13 mouse cellular contexts compared by ENCODE assay signal in the genomic region with DNA sequence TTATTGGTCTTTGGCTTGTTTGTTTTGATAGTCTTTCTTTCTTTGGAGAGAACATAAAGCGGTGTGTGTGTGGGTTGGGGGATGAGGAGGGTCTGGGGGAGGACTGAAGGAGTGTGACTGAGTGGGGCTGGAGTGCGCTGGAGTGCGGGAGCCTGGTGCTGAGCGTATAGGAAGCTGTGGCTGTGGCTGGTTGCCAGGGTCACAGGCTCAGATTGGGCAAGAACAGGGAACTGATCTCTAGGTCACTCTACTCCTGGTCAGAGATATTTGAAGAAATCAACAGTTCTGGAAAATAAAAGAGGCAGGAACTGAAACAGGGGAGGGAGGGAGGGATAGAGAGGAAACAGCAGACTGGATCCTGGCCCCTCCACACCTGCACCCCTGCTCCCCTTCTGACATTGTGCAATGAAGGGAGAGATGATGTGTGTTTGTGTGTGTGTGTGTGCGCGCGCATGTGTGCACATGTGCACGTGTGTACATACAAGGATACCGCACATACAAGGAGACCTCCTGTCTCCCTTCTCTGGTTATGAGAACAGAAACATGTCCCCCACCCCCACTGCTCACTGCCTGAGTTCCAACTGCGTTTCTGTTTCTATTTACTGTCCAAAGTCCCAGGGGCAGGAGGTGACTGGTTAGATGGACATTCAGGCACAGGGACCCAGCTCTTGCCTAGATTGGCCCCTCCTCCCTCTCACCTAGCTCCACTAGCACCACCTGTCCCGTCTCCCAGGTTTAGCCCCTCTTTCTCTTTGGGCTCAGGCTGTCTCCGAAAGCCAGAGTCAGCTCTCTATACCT. TPM values are rescaled to one million over a fixed set of nuclear protein-coding genes. Genes with fewer than 3 reads are reported as not detected.
DNase-seq lines count a peak whose midpoint lies in the region; ATAC-seq and TF ChIP-seq lines count a peak whose summit lies in the region.
"Had no signal": no experiment of that assay in that cellular context is flagged by ENCODE, and none has a peak within 500 bp of the region (broad histone marks: within the 10 kb centered on the region; RNA-seq: fewer than 3 reads in every experiment).

Gene Asgr2 (plus strand): TSS at position 659 of the 798 bp plus-strand sequence.

- H3K4me2 ChIP-seq in liver, postnatal 0 days (ENCODE audit: low read depth, low read length), result peak within 1 kb of the TSS; percentile 61
- H3K4me2 ChIP-seq: limb, embryonic 15.5 days; neural tube, embryonic 12.5 days had no signal

- no peaks in the 10 kb centered on the region for H3K9me3 ChIP-seq in liver, postnatal 0 days (ENCODE audit: low read length)
- H3K9me3 ChIP-seq: limb, embryonic 15.5 days; neural tube, embryonic 12.5 days had no signal

- peak within 1 kb of the TSS; percentile 48 for H3K27ac ChIP-seq in brown adipose tissue, adult 24 weeks (replicated peaks; ENCODE audit: low read depth, low read length)
- peak within 1 kb of the TSS; percentile 96 for H3K27ac ChIP-seq in liver, postnatal 0 days (ENCODE audit: low read depth)
- H3K27ac ChIP-seq: heart, adult 2 months; limb, embryonic 15.5 days; neural tube, embryonic 12.5 days had no signal

- ATAC-seq in liver, postnatal 0 days, result peak; percentile 96
- ATAC-seq: intestine, postnatal 0 days had no signal

- no peak within 1 kb of the TSS for H3K4me3 ChIP-seq in brown adipose tissue, adult 24 weeks (ENCODE audit: insufficient read depth, low read depth, low read length)
- peak within 1 kb of the TSS; percentile 20; the same call in 1 of the 2 replicates for H3K4me3 ChIP-seq in liver, postnatal 0 days (ENCODE audit: low read depth, low read length)
- H3K4me3 ChIP-seq: heart, adult 2 months; limb, embryonic 15.5 days; neural tube, embryonic 12.5 days had no signal

- peak; percentile 17 to 19 for DNase-seq in kidney, adult 8-10 months
- DNase-seq in kidney, adult 11 months, result no peak
- DNase-seq in liver, postnatal 0 days, result peak; percentile 78
- peak; percentile 35 for DNase-seq in skeletal muscle tissue, adult 2 months (ENCODE audit: low read depth, low spot score)
- no peak for DNase-seq in thymus, postnatal 14 days
- DNase-seq in testis, postnatal 14 days (ENCODE audit: low spot score), result no peak
- no peak for DNase-seq in frontal cortex, adult 2 months (ENCODE audit: extremely low spot score in 1 of 2, low spot score in 1 of 2)

- TF ChIP-seq CTCF in liver, postnatal 0 days (IDR thresholded peaks at IDR 0.05; ENCODE audit: low read depth), result no peak

- H3K36me3 ChIP-seq in liver, postnatal 0 days (replicated peaks; ENCODE audit: insufficient read depth, low read length), result no peaks in the 10 kb centered on the region
- H3K36me3 ChIP-seq: limb, embryonic 15.5 days; neural tube, embryonic 12.5 days had no signal

- peak within 1 kb of the TSS; percentile 46 for H3K9ac ChIP-seq in liver, postnatal 0 days (replicated peaks)
- H3K9ac ChIP-seq: limb, embryonic 15.5 days; neural tube, embryonic 12.5 days had no signal

- WGBS in liver, postnatal 0 days (ENCODE audit: insufficient replicate concordance), result 39% methylated on average over 12 of the region's 12 CpGs

- TF ChIP-seq EP300 in liver, postnatal 0 days (IDR thresholded peaks at IDR 0.05; ENCODE audit: low read depth), result no peak

- no peaks in the 10 kb centered on the region for H3K4me1 ChIP-seq in brown adipose tissue, adult 24 weeks (ENCODE audit: control insufficient read depth, insufficient read depth, insufficient read length, low read length)
- peaks cover 4% of the 10 kb centered on the region; the same call in 1 of the 2 replicates for H3K4me1 ChIP-seq in liver, postnatal 0 days (ENCODE audit: insufficient read depth)
- H3K4me1 ChIP-seq: limb, embryonic 15.5 days; neural tube, embryonic 12.5 days had no signal

- no peaks in the 10 kb centered on the region for H3K27me3 ChIP-seq in liver, postnatal 0 days (ENCODE audit: insufficient read depth, low read length)
- H3K27me3 ChIP-seq: limb, embryonic 15.5 days; neural tube, embryonic 12.5 days had no signal

RNA-seq across cellular contexts. Expression of gene Asgr2, which starts in this region (rescaled TPM):
- polyA plus RNA-seq in brown adipose tissue, adult 24 weeks (2012; ENCODE audit: insufficient read depth, insufficient read length, missing spikeins), result not detected in 2 replicates
- polyA plus RNA-seq in liver, postnatal 0 days (2015; fragmentation: Nextera tagmentation; extraction: Ambion mirVana), result 48.3 and 53.3 TPM in 2 replicates
- 0.18 and 0.46 TPM in 2 replicates for polyA plus RNA-seq in frontal cortex, adult 2 months (2012; rRNA removed)
- polyA plus RNA-seq: embryonic facial prominence, embryonic 11.5 days had no signal

Comparison
In these comparisons a context has a peak if more than half of its experiments do, and no peak if none do; other contexts are left out.
1. RNA of gene Asgr2 (polyA plus RNA-seq): 48.3 to 53.3 TPM in liver, postnatal 0 days; not detected in brown adipose tissue, adult 24 weeks and 0.18 to 0.46 TPM in frontal cortex, adult 2 months; every median in the first group is over 10 times any median in the second.
2. DNase-seq: peak in kidney, adult 8-10 months (2 of 2), liver, postnatal 0 days (single experiment) and skeletal muscle tissue, adult 2 months (single experiment); none in kidney, adult 11 months (single experiment), thymus, postnatal 14 days (single experiment), testis, postnatal 14 days (single experiment) and frontal cortex, adult 2 months (0 of 2).